In the genomic region with DNA sequence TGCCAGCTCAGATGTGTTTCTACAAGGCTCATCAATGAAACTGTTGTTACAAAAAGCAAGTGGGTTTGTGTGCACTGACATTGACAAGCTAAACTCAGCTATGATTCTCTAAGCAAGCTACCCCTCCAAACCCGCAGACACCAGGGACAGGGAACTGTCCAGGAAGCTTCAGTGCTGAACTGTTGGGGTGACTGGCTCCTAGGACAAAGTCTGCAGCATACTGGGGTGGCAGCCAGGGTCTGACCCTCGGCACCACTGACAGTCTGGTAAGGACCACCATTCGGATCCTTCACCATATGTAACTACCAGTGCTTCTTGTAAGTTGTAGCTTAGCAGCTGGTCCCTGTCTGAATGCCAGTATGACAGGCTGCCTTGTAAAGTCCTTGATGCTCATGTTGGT, we compare ENCODE assay signal across 16 mouse cellular contexts. TPM values are rescaled to one million over a fixed set of nuclear protein-coding genes. Genes with fewer than 3 reads are reported as not detected.
DNase-seq lines count a peak whose midpoint lies in the region; ATAC-seq and TF ChIP-seq lines count a peak whose summit lies in the region.
"Had no signal": no experiment of that assay in that cellular context is flagged by ENCODE, and none has a peak within 500 bp of the region (broad histone marks: within the 10 kb centered on the region; RNA-seq: fewer than 3 reads in every experiment).

No protein-coding gene starts in this region.

- H3K4me3 ChIP-seq in hindbrain, postnatal 0 days (ENCODE audit: low read length): no peak overlapping the region
- H3K4me3 ChIP-seq in hindbrain, embryonic 14.5 days (replicated peaks; ENCODE audit: low read length): no peak overlapping the region
- H3K4me3 ChIP-seq in myocyte: no peak overlapping the region
- H3K4me3 ChIP-seq in forebrain, embryonic 11.5 days (ENCODE audit: low read depth, low read length): no peak overlapping the region
- H3K4me3 ChIP-seq: hindbrain, embryonic 12.5 days had no signal

- TF ChIP-seq POLR2A in myocyte (IDR thresholded peaks at IDR 0.05; ENCODE audit: insufficient read length, low read depth): no peak

- ATAC-seq in hindbrain, postnatal 0 days: no peak
- ATAC-seq in hindbrain, embryonic 14.5 days (ENCODE audit: low FRiP score): no peak
- ATAC-seq in forebrain, embryonic 11.5 days (replicated peaks; ENCODE audit: low FRiP score): no peak
- ATAC-seq: liver, postnatal 0 days had no signal

- H3K9me3 ChIP-seq in hindbrain, postnatal 0 days (ENCODE audit: low read length): no peaks in the 10 kb centered on the region
- H3K9me3 ChIP-seq in hindbrain, embryonic 14.5 days (ENCODE audit: control insufficient read depth, low read length): no peaks in the 10 kb centered on the region
- H3K9me3 ChIP-seq in forebrain, embryonic 11.5 days (ENCODE audit: control insufficient read depth, low read length): no peaks in the 10 kb centered on the region
- H3K9me3 ChIP-seq: hindbrain, embryonic 12.5 days had no signal

- H3K4me2 ChIP-seq in hindbrain, postnatal 0 days (ENCODE audit: low read depth, low read length): no peak overlapping the region
- no peak overlapping the region for H3K4me2 ChIP-seq in hindbrain, embryonic 14.5 days (replicated peaks)
- H3K4me2 ChIP-seq in myocyte (ENCODE audit: low read depth): no peak overlapping the region
- no peak overlapping the region for H3K4me2 ChIP-seq in forebrain, embryonic 11.5 days (ENCODE audit: low read depth, low read length, severe bottlenecking)
- H3K4me2 ChIP-seq: hindbrain, embryonic 12.5 days had no signal

- no peaks in the 10 kb centered on the region for H3K36me3 ChIP-seq in hindbrain, postnatal 0 days (ENCODE audit: insufficient read depth, low read length)
- H3K36me3 ChIP-seq in hindbrain, embryonic 14.5 days (replicated peaks; ENCODE audit: control insufficient read depth, insufficient read depth): no peaks in the 10 kb centered on the region
- no peaks in the 10 kb centered on the region for H3K36me3 ChIP-seq in myocyte (ENCODE audit: control insufficient read depth, insufficient read depth)
- H3K36me3 ChIP-seq in forebrain, embryonic 11.5 days (ENCODE audit: control insufficient read depth, insufficient read depth, low read length): no peaks in the 10 kb centered on the region
- H3K36me3 ChIP-seq: hindbrain, embryonic 12.5 days had no signal

- no peak for TF ChIP-seq CTCF in hindbrain, postnatal 0 days (IDR thresholded peaks at IDR 0.05; ENCODE audit: low read depth)

- H3ac ChIP-seq in myocyte (ENCODE audit: control insufficient read depth, insufficient read length): no peak overlapping the region

- H3K9ac ChIP-seq in hindbrain, postnatal 0 days (replicated peaks; ENCODE audit: low read length): no peak overlapping the region
- H3K9ac ChIP-seq in hindbrain, embryonic 14.5 days: no peak overlapping the region
- no peak overlapping the region for H3K9ac ChIP-seq in forebrain, embryonic 11.5 days (ENCODE audit: low read length)
- H3K9ac ChIP-seq: hindbrain, embryonic 12.5 days; liver, postnatal 0 days had no signal

- no peaks in the 10 kb centered on the region for H3K27me3 ChIP-seq in hindbrain, postnatal 0 days (ENCODE audit: insufficient read depth, low read length)
- H3K27me3 ChIP-seq in hindbrain, embryonic 14.5 days (ENCODE audit: control insufficient read depth, insufficient read depth, low read length): no peaks in the 10 kb centered on the region
- H3K27me3 ChIP-seq in myocyte (ENCODE audit: control insufficient read depth, insufficient read depth, insufficient read length): no peaks in the 10 kb centered on the region
- H3K27me3 ChIP-seq in forebrain, embryonic 11.5 days (ENCODE audit: control insufficient read depth, insufficient read depth, low read length): no peaks in the 10 kb centered on the region
- H3K27me3 ChIP-seq: hindbrain, embryonic 12.5 days had no signal

- 50% methylated on average over 3 of the region's 3 CpGs for WGBS in hindbrain, postnatal 0 days
- 55% methylated on average over 3 of the region's 3 CpGs for WGBS in hindbrain, embryonic 14.5 days
- 54% methylated on average over 3 of the region's 3 CpGs for whole genome bisulfite sequencing in forebrain, embryonic 11.5 days

- no peak overlapping the region for H3K27ac ChIP-seq in hindbrain, postnatal 0 days
- H3K27ac ChIP-seq in hindbrain, embryonic 14.5 days: no peak overlapping the region
- H3K27ac ChIP-seq in forebrain, embryonic 11.5 days (ENCODE audit: low read depth, low read length): no peak overlapping the region
- H3K27ac ChIP-seq: hindbrain, embryonic 12.5 days had no signal

- no peaks in the 10 kb centered on the region; the same call in 1 of the 2 replicates for H3K4me1 ChIP-seq in hindbrain, postnatal 0 days (ENCODE audit: insufficient read depth, low read length)
- H3K4me1 ChIP-seq in hindbrain, embryonic 14.5 days (replicated peaks; ENCODE audit: control insufficient read depth, insufficient read depth, low read length): 0 out of 2 replicates have a peak, but pooled peaks cover 5% of the 10 kb centered on the region
- H3K4me1 ChIP-seq in forebrain, embryonic 11.5 days (replicated peaks; ENCODE audit: control insufficient read depth, insufficient read depth, low read length): no peaks in the 10 kb centered on the region
- H3K4me1 ChIP-seq: hindbrain, embryonic 12.5 days had no signal

- DNase-seq in hindbrain, postnatal 0 days (ENCODE audit: low spot score): peak; percentile 26
- DNase-seq in hindbrain, embryonic 14.5 days (ENCODE audit: low spot score): no peak
- DNase-seq in ovary, postnatal 36 days (ENCODE audit: low spot score): peak; percentile 15
- no peak for DNase-seq in ovary, postnatal 10 days (ENCODE audit: low spot score)
- peak; percentile 61 for DNase-seq in embryo, embryonic 10.5 days (ENCODE audit: low spot score)
- DNase-seq in forebrain, embryonic 11.5 days (ENCODE audit: low spot score): no peak
- no peak for DNase-seq in layer of hippocampus, postnatal 36 days
- DNase-seq: liver, postnatal 0 days; midbrain, embryonic 14.5 days; thymus, postnatal 14 days had no signal

- no peaks in the 10 kb centered on the region for H3K79me2 ChIP-seq in myocyte (ENCODE audit: control insufficient read depth, insufficient read depth)

TF ChIP-seq in myocyte, 11 proteins besides CTCF, POLR2A, EP300 and RAD21:
- peak; percentile 81 for TF ChIP-seq REST (IDR thresholded peaks at IDR 0.05; ENCODE audit: insufficient read depth, insufficient read length)
- TF ChIP-seq USF1 (IDR thresholded peaks at IDR 0.05; ENCODE audit: low read depth): no peak
- TF ChIP-seq POLR2AphosphoS2 (IDR thresholded peaks at IDR 0.05; ENCODE audit: insufficient read length, low read depth): no peak
- no peak for TF ChIP-seq SRF (IDR thresholded peaks at IDR 0.05; ENCODE audit: control insufficient read depth, insufficient read length, low read depth)
- no peak for TF ChIP-seq TCF3 (IDR thresholded peaks at IDR 0.05; ENCODE audit: insufficient read length, low read depth)

RNA-seq across cellular contexts. Expression of a gene that starts 43.6 kb away (rescaled TPM):
- 0.21 TPM in 1 of 2 replicates, not detected in the other for total RNA-seq in hindbrain, postnatal 0 days (2014; rRNA removed)
- 0.06 TPM in 1 of 2 replicates, not detected in the other for polyA plus RNA-seq in hindbrain, postnatal 0 days (2015; fragmentation: Nextera tagmentation; extraction: Ambion mirVana)
- polyA plus RNA-seq in hindbrain, embryonic 14.5 days (2014; fragmentation: Nextera tagmentation; extraction: Ambion mirVana): not detected in 2 replicates
- polyA plus RNA-seq in myocyte (2012; fragmentation: generic; extraction: Trizol): not detected
- 0.91 and 1.1 TPM in 2 replicates for polyA plus RNA-seq in forebrain, embryonic 11.5 days (2014; fragmentation: Nextera tagmentation; extraction: Ambion mirVana)
- total RNA-seq in layer of hippocampus, postnatal 36 days (2021): not detected
- total RNA-seq: CH12.LX; left cerebral cortex, postnatal 14 days had no signal
- polyA plus RNA-seq: gonadal fat pad, adult 2 months; large intestine, adult 2 months; liver, postnatal 0 days had no signal

Comparison
In these comparisons a context has a peak if more than half of its experiments do, and no peak if none do; other contexts are left out.
1. DNase-seq: peak in hindbrain, postnatal 0 days (single experiment), ovary, postnatal 36 days (single experiment) and embryo, embryonic 10.5 days (single experiment); none in hindbrain, embryonic 14.5 days (single experiment), ovary, postnatal 10 days (single experiment), forebrain, embryonic 11.5 days (single experiment) and layer of hippocampus, postnatal 36 days (0 of 2).